Mouse (Mus musculus): Measurements from ENCODE around the gene Ptgdr2.

Ptgdr2 gene

DNA sequence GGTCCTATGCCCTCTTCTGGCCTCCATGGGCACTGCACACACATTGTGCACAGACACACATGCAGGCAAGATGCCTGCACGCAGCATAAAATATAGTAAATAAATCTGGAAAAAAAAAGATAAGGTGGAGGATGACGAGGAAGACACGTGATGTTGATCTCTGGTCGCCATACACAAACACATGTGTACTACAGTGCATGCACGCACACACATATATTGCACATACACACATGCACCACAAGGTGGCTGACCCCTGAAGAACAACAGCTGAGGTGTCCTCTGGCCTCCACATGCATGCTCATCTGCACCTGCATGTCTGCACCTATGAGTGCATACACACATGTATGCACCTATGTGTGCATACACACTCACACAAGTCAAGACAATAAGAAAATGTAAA is 883 bp upstream of the Ptgdr2 start:
- no peak for DNase-seq

DNA sequence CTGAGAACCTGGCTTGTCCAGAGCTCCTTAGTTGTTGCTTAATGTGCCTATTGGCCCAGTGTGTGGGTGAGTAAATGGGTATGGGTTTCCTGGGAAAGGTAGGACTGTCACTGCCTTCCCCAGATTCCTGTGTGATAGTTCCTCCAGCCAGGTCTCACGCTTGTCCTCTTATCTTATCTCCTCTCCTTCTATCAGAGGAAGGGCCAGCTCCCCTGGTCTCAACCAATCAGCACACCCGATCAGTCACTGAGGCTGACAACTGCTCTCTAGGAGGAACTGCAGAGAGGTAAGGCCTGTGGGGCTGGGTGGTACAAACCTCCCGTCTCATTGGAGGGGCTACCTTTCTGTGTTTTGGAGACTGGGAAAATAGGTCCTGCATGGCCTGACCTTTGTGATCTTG is 1.8 kb downstream of the Ptgdr2 start:
- DNase-seq, result no peak

DNA sequence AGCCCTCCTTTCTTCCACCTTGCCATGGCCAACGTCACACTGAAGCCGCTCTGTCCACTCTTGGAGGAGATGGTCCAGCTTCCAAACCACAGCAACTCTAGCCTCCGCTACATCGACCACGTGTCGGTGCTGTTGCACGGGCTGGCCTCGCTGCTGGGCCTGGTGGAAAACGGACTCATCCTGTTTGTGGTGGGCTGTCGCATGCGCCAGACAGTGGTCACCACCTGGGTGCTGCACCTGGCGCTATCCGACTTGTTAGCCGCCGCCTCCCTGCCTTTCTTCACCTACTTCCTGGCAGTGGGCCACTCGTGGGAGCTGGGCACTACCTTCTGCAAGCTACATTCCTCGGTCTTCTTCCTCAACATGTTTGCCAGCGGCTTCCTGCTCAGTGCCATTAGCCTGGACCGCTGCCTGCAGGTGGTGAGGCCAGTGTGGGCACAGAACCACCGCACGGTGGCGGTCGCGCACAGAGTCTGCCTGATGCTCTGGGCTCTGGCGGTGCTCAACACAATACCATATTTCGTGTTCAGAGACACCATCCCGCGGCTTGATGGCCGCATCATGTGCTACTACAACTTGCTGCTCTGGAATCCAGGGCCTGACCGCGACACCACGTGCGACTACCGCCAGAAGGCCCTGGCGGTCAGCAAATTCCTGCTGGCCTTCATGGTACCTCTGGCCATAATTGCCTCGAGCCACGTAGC is 3.3 kb downstream of the Ptgdr2 start:
- peak; percentile 83 for DNase-seq

DNA sequence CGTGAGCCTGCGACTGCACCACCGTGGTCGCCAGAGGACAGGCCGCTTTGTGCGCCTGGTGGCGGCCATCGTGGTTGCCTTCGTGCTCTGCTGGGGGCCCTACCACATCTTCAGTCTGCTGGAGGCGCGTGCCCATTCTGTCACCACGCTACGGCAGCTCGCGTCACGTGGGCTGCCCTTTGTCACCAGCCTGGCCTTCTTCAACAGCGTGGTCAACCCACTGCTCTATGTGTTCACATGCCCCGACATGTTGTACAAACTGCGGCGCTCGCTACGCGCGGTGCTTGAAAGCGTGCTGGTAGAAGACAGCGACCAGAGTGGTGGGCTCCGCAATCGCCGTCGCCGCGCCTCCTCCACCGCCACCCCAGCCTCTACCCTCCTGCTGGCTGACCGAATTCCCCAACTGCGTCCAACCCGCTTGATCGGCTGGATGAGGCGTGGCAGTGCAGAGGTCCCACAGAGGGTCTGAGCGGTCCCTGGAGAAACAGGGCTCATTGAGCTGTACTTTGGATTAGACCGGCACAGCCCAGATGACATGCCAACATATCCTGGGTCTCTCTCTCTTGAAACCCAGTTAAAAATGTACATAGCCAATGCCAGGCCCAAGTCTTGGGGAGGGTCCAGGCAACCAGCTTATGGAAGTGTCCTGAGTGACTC is 4.0 kb downstream of the Ptgdr2 start:
- no peak for DNase-seq

DNA sequence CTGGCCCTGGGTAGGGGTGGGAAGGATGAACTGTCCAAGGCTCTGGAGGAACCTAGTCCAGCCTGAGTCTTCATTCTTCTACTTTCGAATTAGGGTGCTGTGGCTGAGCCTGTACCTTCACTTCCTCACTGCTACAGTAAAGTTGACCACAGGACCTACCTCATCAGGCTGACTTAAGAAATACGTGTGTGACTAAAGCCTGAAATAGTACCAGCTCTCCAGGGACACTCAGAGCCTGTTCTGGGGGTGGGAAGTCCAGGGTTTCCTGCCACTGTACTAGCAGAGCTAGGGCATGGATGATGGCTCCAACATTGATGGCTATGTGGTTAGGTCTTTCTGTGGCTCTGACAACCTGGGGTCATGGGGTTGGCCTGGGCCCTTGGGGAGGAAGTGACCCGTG is 7.0 kb downstream of the Ptgdr2 start:
- peak; percentile 40 for DNase-seq

DNA sequence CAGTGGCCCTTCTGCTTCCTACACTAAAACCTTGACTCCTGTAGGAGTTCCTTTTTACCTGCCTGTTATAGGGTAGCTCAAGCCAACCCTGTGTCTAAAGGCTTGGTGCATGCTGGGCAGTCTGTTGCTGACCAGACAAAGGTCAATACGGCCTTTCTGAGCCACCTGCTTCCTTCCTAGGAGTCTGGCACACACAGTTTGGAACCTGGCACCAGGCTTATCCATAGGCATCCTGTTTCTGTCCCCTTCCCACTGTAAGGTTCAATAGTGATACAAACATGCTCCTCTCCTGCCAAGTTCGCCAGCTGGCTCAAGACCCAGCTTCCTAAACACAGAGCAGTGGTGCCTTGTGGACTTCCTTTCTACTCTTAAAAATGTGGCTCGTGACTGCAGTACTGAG is 9.5 kb downstream of the Ptgdr2 start:
- DNase-seq, result no peak

DNA sequence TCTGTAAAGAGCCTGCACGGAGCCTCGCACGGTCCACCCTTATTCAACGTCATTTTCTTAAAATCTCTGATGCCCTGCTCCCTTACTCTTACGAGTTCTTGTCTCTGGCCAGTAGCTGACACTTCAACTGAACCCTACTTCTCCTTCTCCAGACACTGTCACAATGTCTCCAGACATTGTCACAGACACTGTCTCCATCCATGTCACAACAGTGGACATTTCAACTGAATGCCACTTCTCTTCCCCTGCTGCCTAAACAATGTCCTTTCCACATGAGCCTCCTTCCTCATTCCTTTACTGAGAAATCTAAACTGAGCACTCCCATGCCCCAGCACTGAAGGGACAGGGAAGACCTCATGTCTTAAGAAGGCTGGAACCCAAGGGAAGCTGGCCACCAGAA is 10.3 kb downstream of the Ptgdr2 start:
- DNase-seq, result no peak

DNA sequence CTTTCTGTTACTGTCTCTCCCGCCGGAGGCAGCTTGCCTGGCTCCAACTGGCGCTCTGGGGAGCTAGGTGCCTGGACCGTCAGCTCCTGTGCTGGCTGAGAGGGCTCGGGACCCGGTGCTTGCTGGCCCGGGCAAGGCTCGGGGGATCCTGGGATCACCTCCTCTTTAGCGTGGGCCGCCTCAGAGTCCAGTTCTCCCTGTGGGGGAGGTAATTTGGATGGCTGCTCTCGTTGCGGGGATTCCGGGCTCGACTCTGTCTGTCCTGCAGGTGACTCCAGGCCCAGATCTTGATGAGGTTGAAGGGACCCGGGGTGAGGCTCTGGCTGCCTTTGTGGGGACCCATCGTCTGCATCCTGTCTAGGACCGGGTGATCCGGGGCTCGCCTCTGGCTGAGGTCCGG is 11.5 kb downstream of the Ptgdr2 start:
- no peak for DNase-seq

DNA sequence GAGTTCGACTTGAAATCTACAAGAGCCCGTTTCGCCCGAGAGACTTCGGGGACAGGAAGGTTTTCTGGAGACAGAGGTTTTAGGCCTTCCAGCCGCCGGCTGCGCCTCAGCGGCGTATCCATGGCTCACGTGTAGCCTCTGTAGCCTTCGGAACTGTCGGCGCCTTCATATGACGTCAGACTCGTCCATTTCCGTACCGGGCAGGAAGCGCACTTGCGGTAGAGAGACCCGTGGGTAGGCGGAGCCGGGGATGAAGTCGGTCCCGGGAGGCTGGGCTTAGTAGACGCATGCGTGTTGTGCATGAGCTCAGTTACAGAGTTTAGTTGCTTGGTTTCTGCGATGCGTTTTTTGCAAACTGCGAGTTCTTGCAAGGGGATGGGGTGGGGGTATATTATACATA is 12.2 kb downstream of the Ptgdr2 start, which contains the start of gene Ccdc86:
TSS of gene Ccdc86 (minus strand) at position 155 of the 400 bp plus-strand sequence.
- peak; percentile 99 for DNase-seq

DNA sequence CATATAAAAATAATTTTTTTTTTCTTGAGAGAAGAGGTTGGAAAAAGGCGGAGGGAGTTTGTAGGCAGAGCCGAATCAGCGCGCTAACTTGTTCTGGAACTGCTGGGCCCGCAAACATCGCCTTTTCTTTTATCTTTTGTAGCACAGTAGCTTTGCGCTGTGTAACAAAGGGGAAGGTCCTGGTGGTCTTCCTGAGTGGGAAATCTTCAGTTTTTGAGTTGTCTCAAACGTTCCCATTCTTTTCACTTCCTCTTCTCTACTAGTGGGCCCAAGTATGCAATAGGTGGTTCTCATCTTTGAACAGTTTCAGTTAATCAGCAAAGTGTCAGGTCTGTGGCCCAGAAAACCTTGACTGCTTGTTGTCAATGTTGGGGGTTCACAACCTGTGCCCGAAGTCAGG is 12.6 kb downstream of the Ptgdr2 start:
- no peak for DNase-seq

DNA sequence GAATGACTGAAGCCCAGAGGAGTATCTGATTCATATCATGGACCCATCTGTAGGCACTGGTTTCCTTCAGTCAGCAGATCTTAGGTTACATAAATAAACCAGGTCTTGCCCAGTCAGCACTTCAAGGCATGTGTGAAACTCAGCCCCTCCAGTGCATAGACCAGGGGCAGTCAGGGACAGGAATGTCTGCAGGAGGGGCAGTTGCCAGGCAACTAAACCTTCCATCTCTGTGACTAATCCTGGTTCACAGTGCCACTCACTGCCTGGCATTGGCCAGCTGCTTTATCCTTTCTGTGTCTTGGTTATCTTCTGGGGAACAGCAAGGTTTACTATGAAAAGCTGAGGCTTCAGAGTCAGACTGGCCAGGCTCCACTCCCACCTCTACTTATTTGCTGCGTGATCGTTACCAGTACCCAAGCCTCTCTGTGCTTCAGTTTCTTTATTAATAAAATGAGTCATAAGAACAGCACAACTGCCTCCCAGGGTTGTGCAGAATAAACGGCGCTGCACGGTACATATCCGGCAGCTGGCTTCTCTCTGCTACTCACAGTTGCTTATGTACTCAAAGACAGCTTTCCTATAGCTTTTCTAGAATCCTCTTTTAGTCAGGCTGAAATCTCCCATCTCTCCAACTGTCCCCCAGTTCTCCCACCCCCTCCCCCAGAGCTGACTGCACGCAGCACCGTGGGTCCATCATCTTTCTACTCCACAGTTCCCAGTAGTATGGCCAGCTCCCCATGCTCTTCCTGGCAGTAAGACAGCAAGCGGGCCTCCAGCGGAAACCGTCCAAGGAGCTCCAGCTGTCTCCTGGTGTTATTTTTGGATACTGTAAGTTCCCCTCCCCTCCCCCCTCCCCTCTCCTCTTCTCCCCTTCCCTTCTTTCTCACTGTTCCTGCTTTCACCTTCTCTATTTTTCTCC is 15.3 kb downstream of the Ptgdr2 start:
- peak; percentile 33 for DNase-seq

DNA sequence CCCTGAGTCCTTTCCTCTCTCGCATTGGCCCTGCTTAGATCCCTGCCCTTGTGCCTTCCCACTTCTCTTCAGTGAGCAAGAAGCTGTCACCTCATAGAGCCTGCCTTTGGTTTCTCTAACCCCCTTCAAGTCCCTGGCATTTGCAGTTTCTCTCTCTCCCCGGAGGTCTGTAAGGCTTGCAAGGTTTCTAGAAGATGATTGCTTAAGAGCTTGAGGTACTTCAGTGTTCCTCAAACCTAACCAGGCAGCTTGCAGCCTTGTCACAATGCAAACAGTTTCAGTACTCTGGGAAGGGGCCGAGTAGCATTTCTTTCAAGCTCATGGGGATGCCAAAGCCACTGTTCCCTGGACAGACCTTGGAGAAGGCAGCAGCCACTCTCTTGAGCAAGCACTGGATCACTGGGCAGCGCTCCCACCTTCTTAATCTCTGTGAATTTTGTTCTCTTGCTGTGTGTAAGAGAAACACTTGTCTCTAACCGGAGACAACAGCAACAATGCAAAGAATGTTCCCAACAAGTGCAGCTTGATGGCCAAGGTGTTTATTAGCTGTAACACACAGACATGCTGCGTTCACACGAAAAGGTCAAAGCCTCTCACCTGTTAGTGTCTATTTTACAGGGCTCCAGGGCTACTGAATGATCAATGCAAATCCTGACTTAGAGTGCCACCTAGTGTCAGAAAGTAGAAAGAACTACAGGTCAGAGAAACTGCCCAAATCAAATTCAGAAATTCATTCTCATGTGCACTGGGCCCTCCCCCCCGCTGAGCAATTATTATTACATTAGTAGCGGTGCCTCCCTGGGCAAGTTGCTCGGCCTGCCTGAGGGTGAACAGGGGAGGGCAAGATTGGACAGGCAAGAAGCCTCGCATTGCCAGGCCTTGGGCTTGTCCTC is 22.4 kb downstream of the Ptgdr2 start:
- DNase-seq, result peak; percentile 89

DNA sequence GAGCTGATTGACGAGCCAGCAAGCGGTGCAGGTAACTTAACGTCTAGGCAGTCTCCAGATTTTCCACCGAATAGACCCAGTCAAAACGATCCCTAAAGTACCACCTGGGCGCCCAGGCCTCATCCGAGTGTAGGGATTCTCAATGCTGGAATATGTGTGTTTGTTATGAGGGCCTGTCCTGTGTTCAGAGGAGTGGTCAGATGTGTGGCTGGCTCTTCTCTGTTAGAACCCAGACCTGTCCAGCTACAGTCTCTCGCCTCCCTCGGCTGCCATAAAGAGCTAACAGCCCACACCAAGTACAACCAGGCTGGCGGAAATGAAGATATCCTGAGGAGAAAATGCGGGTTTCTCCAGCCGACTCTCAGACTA is 23.0 kb downstream of the Ptgdr2 start:
- DNase-seq, result no peak

DNA sequence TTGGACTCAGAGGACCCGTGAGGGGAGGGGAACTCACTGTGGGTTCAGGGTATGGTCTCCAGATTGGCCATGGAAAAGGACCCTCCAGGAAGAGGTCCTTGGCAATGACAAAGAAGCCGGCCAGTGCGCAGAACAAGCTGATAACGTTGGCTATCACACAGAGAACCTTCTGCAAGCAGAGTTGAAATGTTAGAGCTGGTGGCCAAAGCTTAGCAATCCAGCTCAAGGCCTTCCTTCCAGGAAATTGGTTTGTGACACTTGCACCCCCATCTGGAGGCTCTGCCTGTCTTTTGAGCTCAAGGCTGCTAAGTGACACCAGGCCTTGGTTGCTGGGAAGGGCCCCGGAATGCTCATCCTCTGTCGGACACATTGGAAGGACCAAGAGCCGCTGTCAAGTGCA is 28.8 kb downstream of the Ptgdr2 start:
- no peak for DNase-seq

DNA sequence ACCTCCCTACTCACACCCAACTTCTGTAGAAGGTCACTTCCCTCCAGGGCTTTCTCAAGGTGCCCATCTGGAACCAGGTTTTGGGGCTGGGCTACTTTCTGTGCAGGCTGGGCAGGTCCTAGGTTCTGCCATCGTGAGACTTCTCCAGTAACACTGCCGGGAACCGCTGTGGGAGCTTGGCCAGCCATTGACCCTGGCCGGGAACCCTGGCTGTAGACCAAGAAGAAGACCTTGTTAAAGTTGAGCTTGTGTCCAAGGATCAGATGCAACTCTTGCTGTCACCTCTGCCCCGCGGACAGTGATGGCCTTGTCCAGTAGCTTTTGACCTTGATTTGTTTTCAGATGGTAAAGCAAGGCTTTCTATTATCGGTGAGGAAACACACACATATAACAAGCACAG is 31.6 kb downstream of the Ptgdr2 start:
- DNase-seq, result no peak

DNA sequence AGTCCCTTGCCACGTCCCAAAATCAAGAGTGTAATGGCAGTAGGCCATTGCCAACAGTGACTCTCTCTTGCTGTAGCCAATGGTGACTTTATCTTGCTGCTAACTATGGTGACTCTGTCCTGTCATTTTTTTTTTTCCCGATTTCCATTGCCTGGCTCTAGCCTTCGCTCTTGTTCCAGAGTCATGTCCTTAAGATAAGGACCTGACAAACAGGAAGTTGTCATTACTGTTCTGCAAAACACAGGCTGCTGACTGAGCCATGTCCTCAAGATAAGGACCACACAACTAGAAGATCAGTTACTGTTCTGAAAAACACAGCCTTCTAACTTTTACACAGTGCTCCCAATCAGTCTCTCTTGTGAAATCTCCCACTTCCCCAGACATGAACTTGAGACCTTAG is 33.5 kb downstream of the Ptgdr2 start:
- no peak for DNase-seq

DNA sequence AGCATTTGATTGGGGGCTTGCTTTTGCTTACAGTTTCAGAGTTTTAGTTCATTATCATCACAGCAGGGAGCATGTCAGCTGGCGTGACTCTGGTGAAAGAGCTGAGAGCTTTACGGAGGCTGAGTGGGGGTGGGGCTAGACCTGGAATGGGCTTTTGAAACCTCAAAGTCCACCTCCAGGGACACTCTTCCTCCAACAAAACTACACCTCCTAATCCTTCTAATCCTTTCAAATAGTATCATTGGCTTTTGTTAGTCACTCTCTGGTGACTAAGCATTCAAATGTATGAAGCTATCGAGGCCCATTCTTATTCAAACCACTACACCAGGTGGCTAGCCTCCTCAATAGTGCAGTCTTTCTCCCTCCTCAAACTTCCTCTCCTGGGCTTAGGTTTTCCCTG is 35.7 kb downstream of the Ptgdr2 start:
- no peak for DNase-seq

DNA sequence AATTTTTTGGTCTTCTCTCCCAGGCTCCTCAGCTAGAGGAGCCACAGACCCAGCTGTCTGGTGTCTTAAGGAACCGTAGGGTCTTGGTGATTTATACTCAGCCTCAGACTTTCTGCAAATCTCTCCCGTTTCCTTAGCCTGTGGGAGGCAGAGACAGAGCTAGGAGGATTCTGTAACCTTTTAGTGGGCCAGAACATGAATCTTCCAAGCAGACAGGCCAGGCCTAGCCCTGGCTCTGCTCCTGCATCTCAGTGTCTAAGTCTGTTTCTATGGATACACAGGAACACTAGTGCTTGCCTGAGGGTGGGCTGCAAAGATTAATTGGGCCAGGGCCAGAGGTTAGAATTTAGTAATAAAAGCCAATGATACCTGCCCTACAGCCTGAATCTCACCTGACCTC is 36.2 kb downstream of the Ptgdr2 start:
- DNase-seq, result no peak

DNA sequence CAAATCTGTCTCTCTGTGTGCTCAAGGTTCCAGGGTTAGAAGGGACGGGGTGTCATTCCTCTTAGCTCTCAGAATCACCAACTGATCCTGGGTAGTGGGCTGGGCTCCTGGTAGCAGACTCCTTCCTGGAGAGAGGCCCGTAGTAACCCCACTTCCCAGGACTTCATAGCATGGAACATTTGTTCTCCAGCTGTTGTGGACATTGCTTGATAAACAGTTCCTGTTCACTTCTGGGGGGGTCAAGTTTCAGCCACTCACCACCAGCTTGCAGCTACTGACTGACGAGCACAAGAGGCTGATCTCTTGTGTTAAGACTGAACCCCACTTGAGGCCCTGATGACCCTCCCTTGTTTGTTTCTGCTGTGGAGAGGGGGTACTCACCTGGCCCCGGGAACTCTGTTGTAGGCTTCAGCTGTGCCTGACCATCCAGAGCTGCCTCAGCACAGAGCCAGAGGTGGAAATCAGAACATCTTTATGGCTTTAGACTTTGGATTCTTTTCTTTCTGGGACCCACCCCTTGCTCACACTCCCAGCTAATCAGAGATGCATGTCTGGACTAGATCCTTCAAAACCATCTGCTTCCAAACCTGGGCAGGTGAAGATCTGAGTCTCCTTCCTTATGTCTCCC is 37.4 kb downstream of the Ptgdr2 start, which contains the start of gene Ms4a10:
TSS of gene Ms4a10 (minus strand) at position 433 of the 628 bp plus-strand sequence.
- no peak for DNase-seq

DNA sequence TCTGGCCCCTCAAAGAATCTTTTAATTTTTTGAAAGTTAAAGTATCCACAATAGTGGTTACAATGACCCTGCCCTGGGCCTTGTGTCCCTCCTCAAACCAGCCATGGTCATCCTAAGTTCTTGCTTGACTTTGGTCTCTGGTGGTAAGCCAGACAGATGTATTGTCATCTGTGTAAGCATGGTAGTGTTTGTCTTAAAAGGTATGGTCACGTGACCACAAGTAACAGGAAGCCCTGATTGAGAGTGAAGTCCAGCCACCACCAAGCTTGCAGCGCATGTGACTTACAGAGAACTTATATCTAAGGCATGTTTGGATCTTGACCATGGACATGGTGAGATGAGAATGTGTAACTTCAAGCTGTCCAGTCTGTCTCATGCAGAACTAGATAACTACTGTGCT is 38.2 kb downstream of the Ptgdr2 start:
- no peak for DNase-seq

DNA sequence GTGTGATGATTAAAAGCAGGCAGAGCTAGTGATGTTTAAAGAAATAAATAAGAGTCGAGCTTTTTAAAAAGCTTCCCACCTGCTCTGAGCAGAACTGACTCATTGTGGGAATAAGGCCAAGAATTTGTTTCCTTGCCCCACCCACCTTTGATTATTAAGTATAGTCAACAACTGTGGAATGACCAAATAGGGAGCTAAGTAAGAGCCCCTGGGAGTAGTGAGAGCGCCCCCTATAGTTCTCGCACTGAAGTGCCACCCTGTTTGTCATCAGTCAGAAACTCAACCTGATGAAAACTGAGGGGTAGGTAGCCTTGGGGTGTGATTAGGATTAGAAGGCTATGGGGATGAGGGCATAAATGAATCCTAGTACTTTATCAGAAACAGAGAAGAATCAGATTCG is 39.4 kb downstream of the Ptgdr2 start:
- peak; percentile 42 for DNase-seq
